In the genomic region with DNA sequence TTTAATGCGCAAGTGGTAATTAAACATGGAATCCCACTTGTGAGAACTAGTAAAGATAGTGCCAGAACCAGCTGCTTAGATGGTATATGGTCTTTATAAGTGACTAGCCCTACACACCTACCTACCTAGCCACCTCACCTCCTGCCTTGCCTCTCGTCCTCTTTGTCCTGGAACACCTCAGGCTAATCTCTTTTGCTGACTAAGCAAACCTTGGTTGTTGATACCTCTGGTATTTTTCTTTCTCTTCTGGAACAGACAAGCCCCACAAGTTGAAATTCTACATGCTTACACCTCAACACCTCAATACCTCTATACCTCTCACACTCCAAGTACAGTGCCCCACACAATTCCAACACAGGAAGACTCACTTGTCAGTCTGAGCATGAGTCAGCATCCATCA, we compare ENCODE assay signal across 47 mouse cellular contexts. TPM values are rescaled to one million over a fixed set of nuclear protein-coding genes. Genes with fewer than 3 reads are reported as not detected.
"Had no signal": no experiment of that assay in that cellular context is flagged by ENCODE, and none has a peak within 500 bp of the region (broad histone marks: within the 10 kb centered on the region; RNA-seq: fewer than 3 reads in every experiment).

No protein-coding gene starts in this region.

- H3K9ac ChIP-seq: limb, embryonic 12.5 days; limb, embryonic 13.5 days; limb, embryonic 15.5 days; liver, embryonic 12.5 days; liver, embryonic 13.5 days; liver, embryonic 14.5 days; liver, embryonic 15.5 days; liver, postnatal 0 days; lung, embryonic 14.5 days; lung, embryonic 15.5 days; midbrain, embryonic 12.5 days; midbrain, embryonic 13.5 days; midbrain, embryonic 15.5 days had no signal

- H3K4me1 ChIP-seq: limb, embryonic 12.5 days; limb, embryonic 13.5 days; limb, embryonic 15.5 days; liver, embryonic 12.5 days; liver, embryonic 13.5 days; liver, embryonic 15.5 days; lung, embryonic 15.5 days; megakaryocyte, embryonic 14.5 days; midbrain, embryonic 10.5 days; midbrain, embryonic 12.5 days; midbrain, embryonic 13.5 days; midbrain, embryonic 15.5 days had no signal

- H3K9me3 ChIP-seq: limb, embryonic 15.5 days; liver, embryonic 12.5 days; liver, embryonic 13.5 days; liver, embryonic 15.5 days; lung, embryonic 15.5 days; midbrain, embryonic 13.5 days; midbrain, embryonic 15.5 days had no signal

- H3K4me2 ChIP-seq: limb, embryonic 12.5 days; limb, embryonic 13.5 days; limb, embryonic 15.5 days; liver, embryonic 11.5 days; liver, embryonic 12.5 days; liver, embryonic 13.5 days; liver, embryonic 15.5 days; lung, embryonic 14.5 days; lung, embryonic 15.5 days; midbrain, embryonic 11.5 days; midbrain, embryonic 12.5 days; midbrain, embryonic 13.5 days; midbrain, embryonic 15.5 days had no signal

- H3K27me3 ChIP-seq: limb, embryonic 12.5 days; limb, embryonic 13.5 days; limb, embryonic 15.5 days; liver, embryonic 12.5 days; liver, embryonic 13.5 days; liver, embryonic 15.5 days; lung, embryonic 15.5 days; megakaryocyte, embryonic 14.5 days; midbrain, embryonic 12.5 days; midbrain, embryonic 13.5 days; midbrain, embryonic 15.5 days had no signal

- H3K4me3 ChIP-seq: left cerebral cortex, adult 2 months; limb, embryonic 12.5 days; limb, embryonic 13.5 days; limb, embryonic 15.5 days; liver, embryonic 12.5 days; liver, embryonic 13.5 days; liver, embryonic 15.5 days; lung, embryonic 15.5 days; midbrain, embryonic 10.5 days; midbrain, embryonic 12.5 days; midbrain, embryonic 13.5 days; midbrain, embryonic 15.5 days; myocyte had no signal

- DNase-seq: left cerebral cortex, postnatal 4 days; liver; liver, embryonic 13.5 days; liver, postnatal 0 days; lung, adult 18-20 months; lung, adult 2 months; lung, embryonic 14.5 days; lung, postnatal 10 days; lung, postnatal 14 days; lung, postnatal 36 days; lung, postnatal 4 days; midbrain, embryonic 14.5 days had no signal

- H3K27ac ChIP-seq: left cerebral cortex, adult 2 months; limb, embryonic 12.5 days; limb, embryonic 13.5 days; limb, embryonic 15.5 days; liver, embryonic 12.5 days; liver, embryonic 13.5 days; liver, embryonic 14.5 days; liver, embryonic 15.5 days; lung, embryonic 15.5 days; macrophage; midbrain, embryonic 10.5 days; midbrain, embryonic 12.5 days; midbrain, embryonic 13.5 days; midbrain, embryonic 15.5 days had no signal

- H3K36me3 ChIP-seq: limb, embryonic 12.5 days; limb, embryonic 13.5 days; limb, embryonic 15.5 days; liver, embryonic 12.5 days; liver, embryonic 13.5 days; liver, embryonic 15.5 days; lung, embryonic 15.5 days; midbrain, embryonic 10.5 days; midbrain, embryonic 12.5 days; midbrain, embryonic 13.5 days; midbrain, embryonic 15.5 days had no signal

RNA-seq across cellular contexts. Expression of a gene that starts 0.5 kb away (rescaled TPM):
- total RNA-seq: left cerebral cortex, adult 2 months; left cerebral cortex, adult 8-10 months; left cerebral cortex, postnatal 10 days; left cerebral cortex, postnatal 14 days; left cerebral cortex, postnatal 25 days; left cerebral cortex, postnatal 36 days; left cerebral cortex, postnatal 4 days; liver, adult 2 months; megakaryocyte progenitor cell, adult 5-6 weeks; megakaryocyte, adult 5-6 weeks; megakaryocyte-erythroid progenitor cell, adult 5-6 weeks; midbrain, postnatal 0 days; monocyte, adult 5-6 weeks had no signal
- polyA plus RNA-seq: limb, embryonic 11.5 days; limb, embryonic 12.5 days; limb, embryonic 13.5 days; limb, embryonic 14.5 days; limb, embryonic 15.5 days; liver, adult 2 months; liver, embryonic 11.5 days; liver, embryonic 12.5 days; liver, embryonic 13.5 days; liver, embryonic 14.5 days; liver, embryonic 15.5 days; liver, embryonic 16.5 days; liver, postnatal 0 days; lung, adult 2 months; lung, embryonic 14.5 days; lung, embryonic 15.5 days; lung, embryonic 16.5 days; lung, postnatal 0 days; macrophage; midbrain, embryonic 10.5 days; midbrain, embryonic 12.5 days; midbrain, embryonic 13.5 days; midbrain, embryonic 14.5 days; midbrain, embryonic 15.5 days; midbrain, embryonic 16.5 days; midbrain, postnatal 0 days; myocyte; neural tube, embryonic 11.5 days had no signal
